Mouse (Mus musculus) naive thymus-derived CD4-positive, alpha-beta T cell, adult 2 months (primary cell): Measurements from ENCODE around the gene Rapgef4.
"Not testable (repeated sequence)": the region's sequence is repeated elsewhere in the genome, so short reads cannot be mapped to it uniquely, and the experiment has no call there.

Source experiments
- DNase-seq: peaks from one replicate; pipeline ENCODE4 v3.0.0-alpha.2; 2011; ENCODE audit warnings: low read depth

The Rapgef4 gene

DNA sequence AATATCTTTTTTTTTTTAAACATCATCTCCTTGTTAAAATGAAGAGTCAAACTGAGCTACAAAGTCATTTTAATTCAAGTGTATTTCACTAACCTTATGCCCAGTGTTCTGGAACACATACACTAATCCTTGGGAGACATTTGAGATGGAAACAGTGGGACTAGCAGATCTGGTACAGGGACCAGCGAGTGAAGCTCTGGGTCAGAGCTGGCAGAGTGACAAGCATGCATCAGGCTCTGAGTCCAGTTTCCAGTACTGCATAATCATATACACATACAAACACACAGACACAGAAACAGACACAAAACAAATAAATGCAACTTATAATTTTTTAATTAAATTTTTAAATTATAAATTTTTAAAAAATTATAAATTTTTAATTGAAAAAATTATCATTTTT, 48.0 kb downstream of the Rapgef4 start:
- DNase-seq = no peak

DNA sequence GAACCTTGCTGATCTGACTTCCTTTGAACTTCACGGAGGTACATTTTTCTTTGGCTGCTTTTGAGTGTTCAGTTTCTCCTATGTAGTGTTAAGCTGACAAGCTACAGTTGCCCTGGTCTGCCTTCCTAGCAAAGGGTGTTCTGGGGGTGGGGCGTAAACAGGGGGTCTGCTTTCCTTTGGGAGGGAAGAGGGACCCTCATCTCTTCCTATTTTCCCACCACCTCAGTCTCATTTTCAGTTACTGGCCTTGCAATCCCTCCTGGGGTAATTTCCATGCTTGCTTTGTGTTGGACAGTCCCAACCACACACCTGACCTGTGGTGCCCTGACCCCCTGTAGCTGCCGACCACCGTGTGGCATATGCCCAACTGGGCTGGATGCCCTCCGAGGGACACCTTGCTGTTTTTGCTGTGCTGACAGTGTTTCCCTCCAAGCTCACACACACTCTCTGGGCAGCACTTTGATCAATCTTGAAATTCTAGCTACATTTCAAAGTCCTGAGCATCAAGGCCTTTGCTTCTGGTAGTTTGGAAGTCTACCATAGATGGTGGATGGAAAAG, 48.6 kb downstream of the Rapgef4 start:
- DNase-seq = no peak

DNA sequence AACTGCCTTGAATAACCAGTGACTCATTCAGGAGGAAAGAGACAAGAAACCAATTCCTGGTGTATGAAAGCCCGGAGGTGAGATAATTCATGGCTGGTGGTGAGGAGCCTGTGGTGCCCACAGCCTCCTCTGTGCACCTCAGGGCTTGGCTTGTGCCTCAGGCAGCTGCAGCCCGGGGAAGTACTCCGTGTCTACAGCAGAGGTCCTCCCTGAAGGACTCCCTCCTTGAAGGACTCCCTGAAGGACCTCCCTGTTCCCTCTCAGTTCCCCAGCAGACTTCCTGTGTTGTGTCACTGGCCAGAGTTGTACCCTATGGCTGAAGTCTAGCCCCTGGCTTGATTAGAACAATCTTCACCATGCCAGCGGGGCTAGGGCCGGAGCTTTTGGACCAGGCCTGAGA, 50.7 kb downstream of the Rapgef4 start:
- no peak for DNase-seq

- peak; percentile 35 for DNase-seq
Observed at GRCm38 (mm10) chr2:72035616-72036015, 54.6 kb downstream of the Rapgef4 start.

- DNase-seq = no peak
Observed at GRCm38 (mm10) chr2:72037357-72037756, 56.3 kb downstream of the Rapgef4 start.

- DNase-seq = peak; percentile 88
Observed at GRCm38 (mm10) chr2:72038235-72038634, 57.2 kb downstream of the Rapgef4 start.

GRCm38 (mm10) chr2:72038651-72039251, 57.7 kb downstream of the Rapgef4 start:
- DNase-seq = no peak

DNA sequence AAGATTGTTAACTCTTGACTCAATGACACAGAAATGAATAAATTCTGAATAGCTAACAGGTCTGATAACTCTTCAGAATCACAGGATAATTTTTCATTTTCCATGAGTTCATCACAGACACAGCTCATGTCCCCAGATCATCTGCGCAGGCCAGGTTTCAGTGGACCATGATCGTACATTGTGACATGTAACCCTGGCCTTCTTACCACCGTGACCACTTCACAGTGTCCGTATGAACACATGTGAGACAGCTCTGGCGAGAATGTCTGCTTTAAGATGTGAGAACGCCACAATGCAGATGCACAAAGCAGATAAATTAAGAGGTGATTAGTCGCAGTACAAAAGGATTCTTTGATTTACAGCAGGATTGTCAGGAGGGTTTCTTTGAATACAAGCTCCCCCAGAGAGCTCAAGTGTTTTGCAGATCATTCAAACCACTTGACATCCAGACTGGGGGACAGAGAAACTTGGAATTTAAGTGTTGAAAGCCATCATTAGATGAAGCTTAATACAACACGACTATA, 58.5 kb downstream of the Rapgef4 start:
- no peak for DNase-seq

DNA sequence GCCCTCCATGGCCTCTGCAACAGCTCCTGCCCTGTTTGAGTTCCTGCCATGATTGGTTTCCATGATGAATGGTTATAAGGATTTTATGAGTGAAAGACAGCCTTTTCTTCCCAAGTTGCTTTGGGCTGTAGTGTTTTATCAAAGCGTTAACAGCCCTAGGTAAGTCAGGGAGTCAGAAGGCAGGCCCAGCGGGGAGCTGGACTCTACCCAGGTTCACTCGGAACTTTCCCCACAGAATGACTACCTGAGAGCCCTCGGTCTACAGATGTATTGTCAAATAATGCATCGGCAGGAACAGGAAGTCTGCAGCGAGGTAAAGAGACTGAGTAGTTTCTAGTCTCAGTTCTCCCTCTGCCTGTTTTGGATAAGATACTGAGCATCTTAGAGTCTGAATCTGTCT, 60.0 kb downstream of the Rapgef4 start:
- no peak for DNase-seq

DNA sequence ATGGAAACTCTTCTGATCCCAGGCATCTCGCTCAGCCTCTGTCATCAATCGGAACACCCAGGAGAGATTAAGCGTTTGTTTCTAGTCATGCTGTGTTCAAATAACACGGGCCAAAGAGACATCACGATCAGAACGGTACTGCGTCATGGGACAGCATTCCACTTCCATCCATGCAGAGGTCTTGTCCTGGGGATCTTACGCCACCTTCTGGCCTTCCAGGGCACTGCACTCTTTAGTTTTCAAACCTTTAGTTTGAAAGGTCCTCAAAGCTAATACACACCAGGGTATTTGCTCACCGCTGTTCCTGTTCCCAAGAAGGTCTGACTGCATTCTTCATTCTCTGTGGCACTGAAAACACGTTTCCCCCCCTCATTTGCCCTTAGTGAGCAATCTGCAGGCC, 61.1 kb downstream of the Rapgef4 start:
- no peak for DNase-seq

DNA sequence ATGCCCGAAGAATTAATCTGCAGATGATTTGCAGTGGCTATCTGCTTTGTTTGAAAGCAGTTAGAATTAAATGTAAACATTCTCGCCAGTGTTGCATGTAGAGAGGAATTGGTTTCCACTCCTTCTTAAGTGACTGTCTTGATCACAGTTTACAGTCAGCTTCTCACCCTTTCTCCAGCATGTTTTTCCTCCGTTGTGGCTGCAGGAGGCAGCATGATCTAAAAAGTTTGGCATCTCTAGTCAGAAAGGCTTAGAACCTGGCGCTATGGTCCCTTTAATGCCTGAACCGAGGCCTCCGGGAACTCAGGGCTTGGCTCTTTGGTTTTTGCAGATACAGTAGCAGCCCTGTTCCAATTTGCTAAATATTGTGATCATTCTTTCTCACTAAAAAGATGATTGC, 63.2 kb downstream of the Rapgef4 start:
- DNase-seq = no peak

- no peak for DNase-seq
Observed at GRCm38 (mm10) chr2:72045024-72045423, 64.0 kb downstream of the Rapgef4 start.

- no peak for DNase-seq
Observed at GRCm38 (mm10) chr2:72045659-72046058, 64.6 kb downstream of the Rapgef4 start.

- no peak for DNase-seq
Observed at GRCm38 (mm10) chr2:72050451-72050850, 69.4 kb downstream of the Rapgef4 start.

DNA sequence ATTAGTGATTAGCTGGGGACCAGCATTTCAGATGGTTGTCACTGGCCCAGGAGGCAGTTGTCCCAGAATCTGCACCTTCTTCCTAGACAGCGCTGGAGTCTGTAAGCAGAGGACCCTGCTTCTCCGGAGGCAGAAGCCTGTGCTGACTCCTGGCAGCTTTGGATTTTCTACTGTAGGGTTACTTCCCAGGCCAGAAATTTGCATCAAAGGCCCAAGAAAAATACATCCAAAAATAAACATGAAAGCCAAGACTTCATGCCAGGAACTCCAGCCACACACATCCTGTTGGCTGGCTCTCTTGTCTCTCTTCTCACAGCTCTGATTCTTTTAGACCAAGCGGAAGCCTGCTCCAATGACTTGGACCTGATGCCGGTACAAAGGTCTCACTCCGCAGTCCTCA, 73.2 kb downstream of the Rapgef4 start:
- DNase-seq = no peak

DNA sequence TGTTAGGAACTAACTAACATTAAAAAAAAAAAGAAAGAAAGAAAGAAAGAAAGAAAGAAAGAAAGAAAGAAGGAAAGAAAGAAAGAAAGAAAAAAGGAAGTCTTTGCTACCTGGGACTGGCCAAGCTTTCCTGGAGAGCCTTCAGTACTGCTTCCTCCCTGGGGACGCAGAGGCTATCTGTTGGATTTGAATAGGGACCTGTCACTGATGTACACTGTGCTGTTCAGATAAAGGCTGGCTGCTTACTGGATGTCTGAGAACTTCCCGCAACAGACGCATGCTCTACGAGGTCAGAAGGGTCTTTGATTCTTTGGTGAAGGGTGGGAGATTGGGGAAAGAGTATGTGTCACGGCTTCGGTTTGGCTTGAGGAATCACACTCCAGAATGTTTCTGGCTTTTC, 73.7 kb downstream of the Rapgef4 start:
- no peak for DNase-seq

GRCm38 (mm10) chr2:72055476-72055875, 74.4 kb downstream of the Rapgef4 start:
- DNase-seq = no peak

- no peak for DNase-seq
Observed at GRCm38 (mm10) chr2:72056081-72056874, 75.2 kb downstream of the Rapgef4 start.

DNA sequence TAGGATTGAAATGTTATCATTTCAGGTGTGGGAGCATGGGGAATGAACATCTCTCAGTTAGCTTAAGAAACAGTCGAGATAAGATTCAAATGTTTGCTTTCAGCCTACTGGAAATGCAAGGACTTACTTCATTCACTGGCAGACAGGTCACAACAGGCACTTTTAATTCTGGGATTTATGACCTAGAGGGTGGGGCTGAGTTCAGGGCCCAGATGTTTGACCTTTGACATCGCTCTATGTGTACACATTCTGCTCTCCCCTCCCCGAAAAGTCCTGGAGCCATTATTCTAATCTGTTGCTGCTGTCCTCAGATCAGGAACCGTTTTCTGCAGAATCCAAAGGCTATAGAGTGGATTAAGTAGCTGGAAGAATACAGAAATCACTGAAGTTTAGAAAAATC, 81.9 kb downstream of the Rapgef4 start:
- DNase-seq = no peak

GRCm38 (mm10) chr2:72068505-72068904, 87.5 kb downstream of the Rapgef4 start:
- no peak for DNase-seq

GRCm38 (mm10) chr2:72070086-72070485, 89.0 kb downstream of the Rapgef4 start:
- DNase-seq = no peak

DNA sequence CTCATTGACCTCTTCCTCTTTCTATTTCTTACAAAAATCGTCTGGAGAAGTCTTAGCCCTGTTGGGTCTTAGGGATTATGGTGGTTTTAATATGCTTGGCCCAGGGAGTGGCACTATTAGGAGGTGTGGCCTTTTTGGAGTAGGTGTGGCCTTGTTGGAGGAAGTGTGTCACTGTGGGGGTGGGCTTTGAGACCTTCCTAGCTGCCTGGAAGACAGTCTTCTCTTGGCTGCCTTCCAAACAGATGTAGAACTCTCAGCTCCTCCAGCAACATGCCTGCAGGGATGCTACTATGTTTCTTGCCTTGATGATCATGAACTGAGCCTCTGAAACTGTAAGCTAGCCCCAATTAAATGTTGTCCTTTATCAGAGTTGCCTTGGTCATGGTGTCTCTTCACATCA, 92.1 kb downstream of the Rapgef4 start:
- DNase-seq = not testable (repeated sequence)

GRCm38 (mm10) chr2:72074999-72075561, 94.0 kb downstream of the Rapgef4 start:
- no peak for DNase-seq
